Mouse (Mus musculus): Measurements from ENCODE around the gene Gm10840.

DNA sequence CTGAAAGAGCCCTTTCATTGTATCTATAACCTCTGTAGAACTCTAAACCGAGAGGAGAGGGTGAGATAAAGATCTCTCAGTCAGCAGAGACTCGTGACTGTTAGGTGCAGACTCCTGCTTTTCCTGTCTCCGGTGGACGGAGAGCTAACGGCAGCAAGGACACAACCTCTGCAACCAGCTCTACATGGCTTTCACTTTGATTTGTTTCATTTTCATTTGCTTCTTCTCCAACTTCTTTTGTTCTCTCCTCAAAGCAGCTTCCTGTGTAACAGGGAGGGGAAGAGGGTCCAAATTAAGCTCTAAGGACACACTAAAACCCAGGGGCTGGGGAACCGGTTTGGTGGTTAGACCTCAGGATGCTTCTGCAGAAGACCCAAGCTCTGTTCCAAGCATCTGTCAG is 40.1 kb downstream of the Gm10840 start:
- TF ChIP-seq CTCF (IDR thresholded peaks at IDR 0.05; ENCODE audit: low read depth, low read length) (no peak), POLR2A (IDR thresholded peaks at IDR 0.05; ENCODE audit: extremely low read depth, insufficient read depth, low read length) (no peak)

Data from liver, adult 2 months (tissue).